Mouse (Mus musculus): Measurements from ENCODE around the gene Tgm6.

DNA sequence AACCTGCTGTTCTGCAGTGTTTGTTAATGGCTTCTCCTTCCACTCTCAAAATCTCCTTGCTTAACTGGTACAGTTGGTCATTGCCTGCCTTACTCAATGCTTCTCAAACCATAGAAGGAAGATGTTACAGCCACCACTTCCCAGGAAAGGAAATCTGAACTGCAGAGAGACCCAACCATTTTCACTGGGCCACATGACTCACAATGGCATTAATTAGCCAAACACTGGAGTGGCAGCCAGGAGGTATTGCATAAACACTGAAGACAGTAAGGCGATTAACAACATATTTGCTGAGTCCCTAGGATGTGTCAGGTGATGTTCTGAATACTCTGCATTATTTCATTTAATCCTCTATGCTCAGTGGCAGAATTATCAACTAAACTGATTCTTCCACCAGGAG is 13.9 kb downstream of the Tgm6 start:
- TF ChIP-seq CTCF (IDR thresholded peaks at IDR 0.05; ENCODE audit: borderline replicate concordance, insufficient read depth, low read depth, low read length) (no peak), POLR2A (IDR thresholded peaks at IDR 0.05; ENCODE audit: borderline replicate concordance, insufficient read depth, low read length) (no peak)
